Mouse (Mus musculus): Measurements from ENCODE around the gene Vsig4. TPM values are rescaled to one million over a fixed set of nuclear protein-coding genes. Genes with fewer than 3 reads are reported as not detected.

Gene Vsig4
- not detected for polyA plus RNA-seq (2017; shearing (Covaris generic))

DNA sequence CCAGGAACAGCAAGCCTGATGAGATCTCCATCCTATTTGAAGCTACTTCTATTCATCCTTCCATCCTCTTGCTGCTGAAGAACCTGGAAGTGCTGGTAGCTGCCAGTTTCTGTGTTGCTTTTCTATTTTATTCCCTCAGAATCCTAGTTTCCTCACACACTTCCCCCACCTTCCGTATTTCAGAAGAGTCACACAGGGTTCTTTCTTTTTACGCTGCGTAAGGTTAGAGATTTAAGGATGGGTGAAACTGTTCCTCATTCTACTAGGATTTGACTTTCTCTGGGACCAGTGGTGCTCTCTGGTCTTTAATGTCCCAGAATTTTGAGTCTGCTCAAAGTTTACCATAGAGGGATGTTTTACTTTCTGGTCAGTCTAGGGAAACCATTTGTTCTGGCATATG lies at the start of gene Vsig4:
Gene Vsig4 (minus strand): TSS at position 101 of the 400 bp plus-strand sequence.

Other genes starting within 250 kb of the Vsig4 start
- 1,000 to 10,000 TPM in 1 of 2 experiments, 100 to 1,000 TPM in 1; 792 to 1,119 TPM for gene Msn, start 197.4 kb downstream of the Vsig4 start, polyA plus RNA-seq (2017; shearing (Covaris generic))
- gene Heph, start 161.9 kb upstream of the Vsig4 start, polyA plus RNA-seq (2017; shearing (Covaris generic)) = under 1 TPM in 1 of 2 experiments, not detected in 1; 0.09 TPM
- gene Hsf3, start 162.9 kb upstream of the Vsig4 start, polyA plus RNA-seq (2017; shearing (Covaris generic)) = not detected

Data from activated CD4-positive, CD25-positive, alpha-beta regulatory T cell (primary cell).